In genomic region chr2:148872860-148873259, GRCm38 (mm10) we compare ENCODE assay signal across 9 mouse cellular contexts. TPM values are rescaled to one million over a fixed set of nuclear protein-coding genes. Genes with fewer than 3 reads are reported as not detected.
DNase-seq lines count a peak whose midpoint lies in the region; ATAC-seq and TF ChIP-seq lines count a peak whose summit lies in the region.
"Had no signal": no experiment of that assay in that cellular context is flagged by ENCODE, and none has a peak within 500 bp of the region (broad histone marks: within the 10 kb centered on the region; RNA-seq: fewer than 3 reads in every experiment).

No protein-coding gene starts in this region.

- no peak for ATAC-seq in heart, postnatal 0 days (ENCODE audit: insufficient read depth, low read depth)
- ATAC-seq in erythroid progenitor cell, adult 5-6 weeks (replicated peaks; ENCODE audit: low FRiP score, poor library complexity, severe bottlenecking), result no peak

- DNase-seq in Muller cell, postnatal 12 days (ENCODE audit: inconsistent ontology term), result peak; percentile 58
- no peak for DNase-seq in heart, postnatal 0 days (ENCODE audit: low spot score)
- DNase-seq in lung, postnatal 36 days, result peak; percentile 64
- DNase-seq in cerebellum, adult 9-11 months, result no peak
- no peak for DNase-seq in frontal cortex, postnatal 25 days (ENCODE audit: low spot score in 2 of 2)

- peaks cover 26% of the 10 kb centered on the region for H3K4me1 ChIP-seq in bone marrow macrophage, adult 2 months (ENCODE audit: control insufficient read depth, insufficient read depth, low read length)
- peaks cover 43% of the 10 kb centered on the region for H3K4me1 ChIP-seq in heart, postnatal 0 days (ENCODE audit: control insufficient read depth, insufficient read depth)

- H3K27me3 ChIP-seq in heart, postnatal 0 days (ENCODE audit: control insufficient read depth, insufficient read depth, low read length), result no peaks in the 10 kb centered on the region

- TF ChIP-seq EP300 in heart, postnatal 0 days (IDR thresholded peaks at IDR 0.05; ENCODE audit: low read depth), result no peak

- no peak for TF ChIP-seq CTCF in bone marrow macrophage, adult 2 months (IDR thresholded peaks at IDR 0.05; ENCODE audit: low read depth, low read length)
- no peak for TF ChIP-seq CTCF in heart, postnatal 0 days (IDR thresholded peaks at IDR 0.05; ENCODE audit: low read depth)

- peak overlapping the region; percentile 84 for H3K27ac ChIP-seq in bone marrow macrophage, adult 2 months (ENCODE audit: insufficient read depth, low read depth, low read length)
- H3K27ac ChIP-seq in heart, postnatal 0 days (ENCODE audit: low read depth), result peak overlapping the region; percentile 97

- 33% methylated on average over 4 of the region's 4 CpGs for WGBS in heart, postnatal 0 days

- peak overlapping the region; percentile 91 for H3K4me2 ChIP-seq in heart, postnatal 0 days (ENCODE audit: low read depth, low read length)

- H3K9ac ChIP-seq in heart, postnatal 0 days (replicated peaks; ENCODE audit: low read depth, low read length), result peak overlapping the region; percentile 91; the same call in 1 of the 2 replicates

- peaks cover 22% of the 10 kb centered on the region for H3K36me3 ChIP-seq in heart, postnatal 0 days (replicated peaks; ENCODE audit: control insufficient read depth, insufficient read depth, low read length)

- TF ChIP-seq POLR2A in bone marrow macrophage, adult 2 months (IDR thresholded peaks at IDR 0.05; ENCODE audit: borderline replicate concordance, low read depth, low read length), result no peak

- H3K9me3 ChIP-seq in heart, postnatal 0 days (replicated peaks; ENCODE audit: control insufficient read depth, low read length), result no peaks in the 10 kb centered on the region

- H3K4me3 ChIP-seq in bone marrow macrophage, adult 2 months (ENCODE audit: insufficient read depth, low read length), result peak overlapping the region; percentile 75
- H3K4me3 ChIP-seq in heart, postnatal 0 days (ENCODE audit: low read depth, low read length), result peak overlapping the region; percentile 98

RNA-seq across cellular contexts. Expression of gene Cst3, which starts 2.6 kb away (rescaled TPM):
- polyA plus RNA-seq in bone marrow macrophage, adult 2 months (2012; ENCODE audit: insufficient read depth, insufficient read length, missing spikeins), result 2,557 and 2,597 TPM in 2 replicates
- 499 and 550 TPM in 2 replicates for total RNA-seq in heart, postnatal 0 days (2014; rRNA removed; ENCODE audit: low replicate concordance)
- 883 and 898 TPM in 2 replicates for polyA plus RNA-seq in heart, postnatal 0 days (2015; fragmentation: Nextera tagmentation; extraction: Ambion mirVana)
- 130 and 133 TPM in 2 replicates for total RNA-seq in erythroid progenitor cell, adult 5-6 weeks (2015; ENCODE audit: low replicate concordance)
- total RNA-seq in erythroid progenitor cell, adult 5-6 weeks (2017; ENCODE audit: low replicate concordance), result 37.9 and 71.9 TPM in 2 replicates

RNA-seq across cellular contexts. Expression of gene 9230104L09Rik, which starts 8.0 kb away (rescaled TPM):
- not detected in 2 replicates for polyA plus RNA-seq in bone marrow macrophage, adult 2 months (2012; ENCODE audit: insufficient read depth, insufficient read length, missing spikeins)
- not detected in 2 replicates for total RNA-seq in heart, postnatal 0 days (2014; rRNA removed; ENCODE audit: low replicate concordance)
- polyA plus RNA-seq in heart, postnatal 0 days (2015; fragmentation: Nextera tagmentation; extraction: Ambion mirVana), result 0.98 and 1.5 TPM in 2 replicates
- not detected in 2 replicates for total RNA-seq in erythroid progenitor cell, adult 5-6 weeks (2015; ENCODE audit: low replicate concordance)
- not detected in 2 replicates for total RNA-seq in erythroid progenitor cell, adult 5-6 weeks (2017; ENCODE audit: low replicate concordance)
- total RNA-seq: common myeloid progenitor, adult 5-6 weeks; neutrophil, adult 5-6 weeks had no signal

RNA-seq across cellular contexts. Expression of gene Cst9, which starts 37.9 kb away (rescaled TPM):
- polyA plus RNA-seq in bone marrow macrophage, adult 2 months (2012; ENCODE audit: insufficient read depth, insufficient read length, missing spikeins), result not detected in 2 replicates
- total RNA-seq in heart, postnatal 0 days (2014; rRNA removed; ENCODE audit: low replicate concordance), result 6.6 TPM in 1 of 2 replicates, not detected in the other
- 14.8 and 16.8 TPM in 2 replicates for polyA plus RNA-seq in heart, postnatal 0 days (2015; fragmentation: Nextera tagmentation; extraction: Ambion mirVana)
- not detected in 2 replicates for total RNA-seq in erythroid progenitor cell, adult 5-6 weeks (2015; ENCODE audit: low replicate concordance)
- not detected in 2 replicates for total RNA-seq in erythroid progenitor cell, adult 5-6 weeks (2017; ENCODE audit: low replicate concordance)
- total RNA-seq: common myeloid progenitor, adult 5-6 weeks; neutrophil, adult 5-6 weeks had no signal

RNA-seq across cellular contexts. Expression of gene Cst13, which starts 53.0 kb away (rescaled TPM):
- polyA plus RNA-seq in bone marrow macrophage, adult 2 months (2012; ENCODE audit: insufficient read depth, insufficient read length, missing spikeins), result not detected in 2 replicates
- not detected in 2 replicates for total RNA-seq in heart, postnatal 0 days (2014; rRNA removed; ENCODE audit: low replicate concordance)
- polyA plus RNA-seq in heart, postnatal 0 days (2015; fragmentation: Nextera tagmentation; extraction: Ambion mirVana), result not detected in 2 replicates
- not detected in 2 replicates for total RNA-seq in erythroid progenitor cell, adult 5-6 weeks (2015; ENCODE audit: low replicate concordance)
- not detected in 2 replicates for total RNA-seq in erythroid progenitor cell, adult 5-6 weeks (2017; ENCODE audit: low replicate concordance)
- total RNA-seq: common myeloid progenitor, adult 5-6 weeks; neutrophil, adult 5-6 weeks had no signal

Comparison
In these comparisons a context has a peak if more than half of its experiments do, and no peak if none do; other contexts are left out.
1. DNase-seq: peak in Muller cell, postnatal 12 days (single experiment) and lung, postnatal 36 days (single experiment); none in heart, postnatal 0 days (single experiment), cerebellum, adult 9-11 months (single experiment) and frontal cortex, postnatal 25 days (0 of 2).